Mouse (Mus musculus) hematopoietic multipotent progenitor cell, adult 10-12 weeks (in vitro differentiated cells): ENCODE data around the gene Gm3250. TPM values are rescaled to one million over a fixed set of nuclear protein-coding genes. Genes with fewer than 3 reads are reported as not detected.

Experiments used
- polyA plus RNA-seq: library from polyadenylated mRNA; stranded (reverse); fragments of >175 nt; gene quantifications from 2 replicates; pipeline ENCODE4 v1.2.3, GENCODE M21; 2012; ENCODE audit warnings: low replicate concordance

Gene Gm3250
- not detected in 2 replicates for polyA plus RNA-seq

GRCm38 (mm10) chr10:77782442-77782841, at the start of gene Gm3250:
Gm3250 (minus strand) TSS chr10:77782542.

GRCm38 (mm10) chr10:77826951-77827350, 44.6 kb upstream of the Gm3250 start, which contains the start of gene Krtap10-4:
Krtap10-4 (minus strand) TSS chr10:77827095.

DNA sequence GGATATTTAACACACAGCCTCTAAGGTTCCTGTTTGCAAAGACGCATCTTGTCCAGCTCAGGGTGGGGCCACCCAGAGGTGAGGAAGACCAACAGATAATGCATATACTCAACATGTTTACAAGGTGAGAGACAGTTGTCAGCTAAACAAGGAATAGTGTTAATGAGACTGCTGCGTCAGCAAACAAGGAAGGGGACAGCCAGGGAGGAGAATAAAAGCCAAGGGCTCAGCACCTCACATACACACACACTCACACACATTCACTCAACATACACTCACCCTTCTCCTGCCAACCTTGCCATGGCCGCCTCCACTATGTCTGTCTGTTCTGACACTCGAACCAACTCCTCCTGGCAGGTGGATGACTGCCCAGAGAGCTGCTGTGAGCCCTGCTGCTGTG, 32.0 kb upstream of the Gm3250 start, which contains the start of gene Gm2696:
Gm2696 (plus strand) TSS at position 301 of the 400 bp plus-strand sequence.

DNA sequence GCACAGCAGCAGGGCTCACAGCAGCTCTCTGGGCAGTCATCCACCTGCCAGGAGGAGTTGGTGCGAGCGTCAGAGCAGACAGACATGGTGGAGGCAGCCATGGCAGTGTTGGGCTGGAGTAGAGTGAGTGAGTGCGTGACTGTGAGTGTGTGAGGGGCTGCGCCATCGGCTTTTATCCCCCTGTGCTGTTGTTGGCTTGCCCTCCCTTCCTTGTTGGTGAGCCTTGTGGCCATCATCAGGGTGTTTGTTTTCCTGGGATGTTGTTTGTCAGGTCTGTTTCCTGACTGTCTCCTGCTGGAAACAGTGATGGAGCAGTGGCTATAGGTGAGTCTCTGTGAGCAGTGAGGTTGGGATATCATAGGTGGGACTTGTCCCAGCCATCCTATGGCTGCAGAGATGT, 29.4 kb upstream of the Gm3250 start, which contains the start of gene Gm9507:
Gm9507 (minus strand) TSS at position 101 of the 400 bp plus-strand sequence.

DNA sequence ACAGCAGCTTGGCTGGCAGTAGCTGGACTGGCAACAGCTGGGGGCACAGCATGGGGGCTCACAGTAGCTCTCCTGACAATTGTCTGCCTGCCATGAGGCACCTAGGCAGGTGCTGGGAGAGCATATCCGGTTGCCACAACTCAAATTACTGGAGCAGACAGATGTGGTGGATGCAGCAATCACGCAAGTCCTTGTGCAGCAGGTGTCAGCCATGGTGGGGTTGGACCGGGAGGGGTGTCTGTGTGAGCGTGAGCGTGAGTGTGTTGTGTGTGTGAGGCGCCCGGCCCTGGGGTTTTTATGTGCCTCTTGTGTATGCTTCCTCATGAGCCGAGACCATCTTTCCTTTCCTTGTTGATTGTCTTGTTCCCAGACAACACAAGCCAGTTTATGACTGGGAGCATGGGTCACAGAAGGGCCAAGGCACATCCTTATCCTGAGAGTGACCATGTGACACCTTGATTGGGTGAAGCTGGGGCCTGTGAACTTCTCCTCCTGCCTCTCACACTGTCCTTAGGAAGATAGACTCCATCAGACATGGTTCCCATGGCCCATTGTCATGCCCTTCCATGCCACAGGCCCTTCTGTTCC, 16.7 kb upstream of the Gm3250 start, which contains the start of gene Gm19668:
Gm19668 (minus strand) TSS at position 213 of the 588 bp plus-strand sequence.

GRCm38 (mm10) chr10:77794976-77795375, 12.6 kb upstream of the Gm3250 start, which contains the start of gene Gm9639:
Gm9639 (minus strand) TSS chr10:77795076.

DNA sequence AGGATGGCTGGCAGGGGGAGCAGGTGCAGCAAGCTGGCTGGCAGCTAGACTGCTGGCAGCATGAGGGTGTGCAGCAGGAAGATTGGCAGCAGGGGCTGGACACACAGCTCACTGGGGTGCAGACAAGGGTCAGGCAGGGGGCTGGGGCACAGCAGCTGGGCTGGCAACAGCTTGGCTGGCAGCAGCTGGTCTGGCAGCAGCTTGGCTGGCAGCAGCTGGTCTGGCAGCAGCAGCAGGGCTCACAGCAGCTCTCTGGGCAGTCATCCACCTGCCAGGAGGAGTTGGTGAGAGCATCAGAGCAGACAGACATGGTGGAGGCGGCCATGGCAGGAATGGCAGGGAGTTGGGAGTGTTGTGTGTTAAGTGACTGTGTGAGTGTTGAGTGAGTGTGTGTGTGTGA, 5.5 kb upstream of the Gm3250 start, which contains the start of gene Gm7137:
Gm7137 (minus strand) TSS at position 325 of the 400 bp plus-strand sequence.

DNA sequence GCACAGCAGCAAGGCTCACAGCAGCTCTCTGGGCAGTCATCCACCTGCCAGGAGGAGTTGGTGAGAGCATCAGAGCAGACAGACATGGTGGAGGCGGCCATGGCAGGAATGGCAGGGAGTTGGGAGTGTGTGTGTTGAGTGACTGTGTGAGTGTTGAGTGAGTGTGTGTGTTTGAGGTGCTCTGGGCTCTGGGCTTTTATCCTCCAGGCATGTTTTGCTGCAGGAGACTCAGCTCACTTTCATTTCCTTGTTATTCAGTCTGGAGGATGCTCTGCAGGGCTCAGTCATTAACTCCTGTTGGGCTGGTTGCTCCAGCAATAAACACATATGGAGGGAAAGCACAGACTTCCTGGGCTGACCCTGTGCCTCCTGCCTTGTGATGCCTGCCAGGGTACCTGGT, 5.5 kb downstream of the Gm3250 start, which contains the start of gene Gm7138:
Gm7138 (minus strand) TSS at position 101 of the 400 bp plus-strand sequence.

DNA sequence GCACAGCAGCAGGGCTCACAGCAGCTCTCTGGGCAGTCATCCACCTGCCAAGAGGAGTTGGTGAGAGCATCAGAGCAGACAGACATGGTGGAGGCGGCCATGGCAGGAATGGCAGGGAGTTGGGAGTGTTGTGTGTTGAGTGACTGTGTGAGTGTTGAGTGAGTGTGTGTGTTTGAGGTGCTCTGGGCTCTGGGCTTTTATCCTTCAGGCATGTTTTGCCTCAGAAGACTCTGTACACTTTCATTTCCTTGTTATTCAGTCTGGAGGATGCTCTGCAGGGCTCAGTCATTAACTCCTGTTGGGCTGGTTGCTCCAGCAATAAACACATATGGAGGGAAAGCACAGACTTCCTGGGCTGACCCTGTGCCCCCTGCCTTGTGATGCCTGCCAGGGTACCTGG, 11.1 kb downstream of the Gm3250 start, which contains the start of gene Gm3238:
Gm3238 (minus strand) TSS at position 101 of the 400 bp plus-strand sequence.

GRCm38 (mm10) chr10:77759582-77759981, 22.8 kb downstream of the Gm3250 start, which contains the start of gene Gm3233:
Gm3233 (minus strand) TSS chr10:77759682.

GRCm38 (mm10) chr10:77751254-77751653, 31.1 kb downstream of the Gm3250 start, which contains the start of gene Gm9736:
Gm9736 (minus strand) TSS chr10:77751354.

DNA sequence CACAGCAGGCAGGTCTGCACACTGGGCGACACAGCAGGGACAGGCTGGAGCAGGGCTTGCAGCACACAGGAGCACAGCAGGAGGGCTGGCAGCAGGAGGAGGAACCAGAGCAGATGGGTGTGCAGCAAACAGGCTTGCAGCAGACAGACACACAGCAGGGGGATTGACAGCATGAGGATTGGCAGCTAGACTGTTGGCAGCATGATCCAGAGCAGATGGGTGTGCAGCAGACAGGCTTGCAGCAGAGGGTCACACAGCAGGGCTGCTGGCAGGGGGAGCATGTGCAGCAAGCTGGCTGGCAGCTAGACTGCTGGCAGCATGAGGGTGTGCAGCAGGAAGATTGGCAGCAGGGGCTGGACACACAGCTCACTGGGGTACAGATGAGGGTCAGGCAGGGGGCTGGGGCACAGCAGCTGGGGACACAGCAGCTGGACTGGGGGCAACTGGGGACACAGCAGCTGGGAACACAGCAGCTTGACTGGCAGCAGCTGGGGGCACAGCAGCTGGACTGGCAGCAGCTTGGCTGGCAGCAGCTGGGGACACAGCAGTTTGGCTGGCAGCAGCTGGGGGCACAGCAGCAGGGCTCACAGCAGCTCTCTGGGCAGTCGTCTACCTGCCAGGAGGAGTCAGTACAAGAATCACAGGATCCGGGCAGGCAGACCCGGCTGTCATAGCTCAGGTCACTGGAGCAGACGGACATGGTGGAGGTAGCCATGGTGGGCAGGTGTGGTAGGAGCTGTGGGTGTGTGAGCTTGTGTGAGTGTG, 40.2 kb downstream of the Gm3250 start, which contains the start of gene Gm18596:
Gm18596 (minus strand) TSS at position 715 of the 765 bp plus-strand sequence.

Other genes with a start within 250 kb of the Gm3250 start
- gene Pttg1ip, start 200.8 kb downstream of the Gm3250 start, polyA plus RNA-seq: 59.7 and 100 TPM in 2 replicates
- gene Sumo3, start 176.4 kb downstream of the Gm3250 start, polyA plus RNA-seq: 41.8 and 68.8 TPM in 2 replicates
- not detected in 2 replicates for gene Gm49325, start 176.3 kb downstream of the Gm3250 start, polyA plus RNA-seq
- 22.2 and 40.4 TPM in 2 replicates for gene Ube2g2, start 160.3 kb downstream of the Gm3250 start, polyA plus RNA-seq
- 0.80 and 1.4 TPM in 2 replicates for gene Tspear, start 96.0 kb downstream of the Gm3250 start, polyA plus RNA-seq
- not detected in 2 replicates for gene Gm19402, start 91.8 kb downstream of the Gm3250 start, polyA plus RNA-seq
- gene Gm9508, start 85.3 kb downstream of the Gm3250 start, polyA plus RNA-seq: not detected in 2 replicates
- not detected in 2 replicates for gene Gm10272, start 75.9 kb downstream of the Gm3250 start, polyA plus RNA-seq
- not detected in 2 replicates for gene Gm10024, start 71.1 kb downstream of the Gm3250 start, polyA plus RNA-seq
- not detected in 2 replicates for gene Gm10142, start 66.7 kb downstream of the Gm3250 start, polyA plus RNA-seq
- gene Krtap12-1, start 61.9 kb downstream of the Gm3250 start, polyA plus RNA-seq: not detected in 2 replicates
- gene Gm10100, start 56.1 kb downstream of the Gm3250 start, polyA plus RNA-seq: not detected in 2 replicates
- not detected in 2 replicates for gene Gm18596, start 39.9 kb downstream of the Gm3250 start, polyA plus RNA-seq
- not detected in 2 replicates for gene Gm9736, start 31.2 kb downstream of the Gm3250 start, polyA plus RNA-seq
- not detected in 2 replicates for gene Gm3233, start 22.9 kb downstream of the Gm3250 start, polyA plus RNA-seq
- not detected in 2 replicates for gene Gm3238, start 11.2 kb downstream of the Gm3250 start, polyA plus RNA-seq
- not detected in 2 replicates for gene Gm7138, start 5.6 kb downstream of the Gm3250 start, polyA plus RNA-seq
- not detected in 2 replicates for gene Gm7137, start 5.7 kb upstream of the Gm3250 start, polyA plus RNA-seq
- not detected in 2 replicates for gene Gm9639, start 12.5 kb upstream of the Gm3250 start, polyA plus RNA-seq
- not detected in 2 replicates for gene Gm19668, start 16.6 kb upstream of the Gm3250 start, polyA plus RNA-seq
- not detected in 2 replicates for gene Gm9507, start 29.3 kb upstream of the Gm3250 start, polyA plus RNA-seq
- gene Gm2696, start 32.1 kb upstream of the Gm3250 start, polyA plus RNA-seq: not detected in 2 replicates
- not detected in 2 replicates for gene Krtap10-4, start 44.6 kb upstream of the Gm3250 start, polyA plus RNA-seq
- not detected in 2 replicates for gene Krtap10-10, start 53.4 kb upstream of the Gm3250 start, polyA plus RNA-seq
- gene Gm36176, start 64.3 kb upstream of the Gm3250 start, polyA plus RNA-seq: not detected in 2 replicates
- gene Gm10318, start 70.3 kb upstream of the Gm3250 start, polyA plus RNA-seq: not detected in 2 replicates
- gene Gm3285, start 79.4 kb upstream of the Gm3250 start, polyA plus RNA-seq: not detected in 2 replicates
- 0.25 and 0.51 TPM in 2 replicates for gene Lrrc3, start 120.0 kb upstream of the Gm3250 start, polyA plus RNA-seq
- gene Trpm2, start 188.0 kb upstream of the Gm3250 start, polyA plus RNA-seq: 16.4 and 23.4 TPM in 2 replicates
- 25.5 and 26.2 TPM in 2 replicates for gene 1810043G02Rik, start 196.0 kb upstream of the Gm3250 start, polyA plus RNA-seq
- gene Pfkl, start 227.5 kb upstream of the Gm3250 start, polyA plus RNA-seq: 39.0 and 77.3 TPM in 2 replicates